Mouse (Mus musculus) frontal cortex, adult 2 months (tissue): ENCODE measurements at regions not wholly inside any gene's neighbourhood (a gene's known extent, or its start where the extent isn't known, plus 50 kb on each side); places are given as distances from the start of the nearest gene placed in this dataset.

ENCODE experiments used
- DNase-seq, 2 experiments: peaks; one replicate each; pipeline ENCODE4 v3.0.0; 2022; ENCODE audit warnings: low spot score in 1 of 2; ENCODE audit errors: extremely low spot score in 1 of 2

DNA sequence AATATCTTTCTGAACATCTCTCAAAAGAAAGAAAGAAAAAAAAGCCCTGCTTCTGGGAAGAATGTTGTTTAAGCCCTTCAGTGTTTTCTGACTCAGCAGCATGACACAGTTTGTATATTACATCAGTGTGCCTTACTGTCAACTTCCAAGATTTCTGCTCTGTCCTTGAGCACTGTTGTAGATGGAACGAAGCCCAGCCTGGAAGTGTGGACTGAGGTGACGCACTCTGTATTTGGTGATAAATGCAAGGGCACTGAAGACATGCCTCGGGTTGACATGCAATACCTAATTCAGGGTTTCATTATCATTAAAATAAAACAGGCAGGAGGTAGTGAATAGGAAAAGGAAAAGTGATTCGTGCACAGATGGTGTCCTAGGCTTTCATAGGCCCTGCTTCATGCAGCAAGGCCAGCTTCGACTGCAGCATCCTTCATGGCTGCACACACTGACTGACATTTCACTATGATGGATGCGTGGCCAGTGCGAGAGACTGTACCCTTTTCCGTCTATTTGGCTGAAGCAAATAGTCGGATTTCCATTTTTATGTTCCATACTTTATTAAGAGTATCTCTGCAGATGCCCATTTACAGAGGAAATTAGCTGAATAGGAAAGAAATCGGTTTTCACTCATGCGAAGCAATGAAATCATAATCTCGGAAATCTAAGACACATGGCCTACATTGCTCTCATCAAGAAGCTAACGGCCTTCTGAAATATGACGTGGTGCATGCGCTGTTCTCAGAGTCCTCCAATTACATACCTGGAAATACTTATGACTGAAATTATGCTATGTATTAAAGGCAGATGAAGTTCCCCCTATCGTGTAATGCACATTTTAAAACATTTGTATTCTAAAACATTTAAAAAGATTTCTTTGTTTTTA lies 400.7 kb upstream of the Nr5a2 start:
- DNase-seq, result no peak

DNA sequence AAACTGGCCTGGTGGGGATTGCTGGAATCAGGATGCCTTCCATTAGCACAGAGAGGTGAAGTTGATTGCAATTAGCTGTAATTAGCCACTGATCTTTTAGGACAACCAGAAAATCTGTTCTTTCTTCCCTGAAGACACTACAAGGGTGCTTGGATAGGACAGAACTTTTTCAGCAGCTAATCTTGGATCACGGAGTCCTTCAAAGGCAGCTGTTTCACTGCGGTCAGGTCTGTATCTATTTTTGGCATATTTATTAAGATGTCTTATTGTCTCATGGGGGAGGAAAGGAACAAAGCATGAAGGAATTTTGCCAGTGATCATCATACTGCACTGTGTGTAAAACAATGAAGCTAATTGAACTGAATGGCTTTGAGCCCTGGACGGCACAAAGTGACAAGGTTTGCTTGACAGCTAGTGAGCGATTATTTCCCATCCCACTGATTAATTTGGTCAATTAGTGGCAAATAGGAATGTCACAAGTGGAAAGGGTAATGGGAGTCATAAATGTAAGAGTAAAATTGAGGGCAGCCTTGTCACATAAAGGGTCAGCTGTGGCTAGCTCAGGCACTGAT lies 395.8 kb upstream of the Nr5a2 start:
- no peak for DNase-seq

DNA sequence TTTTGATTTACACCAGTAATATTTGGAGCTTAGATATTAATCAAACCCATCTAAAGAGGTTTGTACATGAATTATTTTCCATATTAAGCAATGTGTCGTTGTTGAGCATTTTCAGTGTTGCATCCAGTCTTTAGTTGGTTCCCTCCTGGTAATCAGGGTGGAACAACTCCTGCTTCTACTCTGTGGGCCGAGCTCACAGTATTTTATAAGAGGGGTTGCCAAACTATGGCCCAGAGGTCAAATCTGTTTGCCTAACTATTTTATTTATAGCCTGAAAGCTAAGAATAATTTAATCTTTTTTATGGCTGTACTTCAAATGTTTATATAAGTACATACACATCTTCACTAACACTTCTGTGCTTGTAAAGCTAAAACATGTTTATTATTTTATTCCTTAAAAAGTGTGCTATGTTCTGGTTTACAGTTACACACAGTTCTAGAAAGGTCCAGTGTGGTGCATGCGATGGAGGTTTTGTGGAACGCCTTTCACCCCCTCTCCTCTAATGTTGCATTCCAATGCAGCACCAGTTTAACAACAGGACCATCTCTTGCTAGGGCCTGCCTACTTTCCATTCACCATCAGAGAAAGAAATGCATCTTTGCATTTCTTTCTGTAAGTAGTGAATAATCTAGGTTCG lies 392.3 kb upstream of the Nr5a2 start:
- DNase-seq, result no peak

DNA sequence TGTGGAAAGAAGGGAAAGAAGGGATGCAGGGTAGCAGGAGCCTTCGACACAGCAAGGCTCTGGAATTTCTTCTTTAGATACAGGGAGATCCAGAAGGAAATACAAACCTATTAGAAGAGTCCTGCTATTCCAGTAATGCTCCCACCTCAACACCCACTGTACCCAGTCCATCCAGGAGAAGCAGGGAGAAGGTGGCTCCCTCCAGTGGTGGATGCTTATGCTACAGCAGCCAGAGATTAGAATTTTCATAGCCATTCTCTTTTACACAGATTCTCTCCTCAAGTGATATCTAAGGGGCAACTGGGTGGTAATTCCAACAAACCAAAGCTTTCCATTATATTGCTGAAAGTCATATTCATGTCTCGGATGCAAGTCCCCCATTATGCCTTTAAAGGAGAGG lies 373.9 kb upstream of the Nr5a2 start:
- no peak for DNase-seq

DNA sequence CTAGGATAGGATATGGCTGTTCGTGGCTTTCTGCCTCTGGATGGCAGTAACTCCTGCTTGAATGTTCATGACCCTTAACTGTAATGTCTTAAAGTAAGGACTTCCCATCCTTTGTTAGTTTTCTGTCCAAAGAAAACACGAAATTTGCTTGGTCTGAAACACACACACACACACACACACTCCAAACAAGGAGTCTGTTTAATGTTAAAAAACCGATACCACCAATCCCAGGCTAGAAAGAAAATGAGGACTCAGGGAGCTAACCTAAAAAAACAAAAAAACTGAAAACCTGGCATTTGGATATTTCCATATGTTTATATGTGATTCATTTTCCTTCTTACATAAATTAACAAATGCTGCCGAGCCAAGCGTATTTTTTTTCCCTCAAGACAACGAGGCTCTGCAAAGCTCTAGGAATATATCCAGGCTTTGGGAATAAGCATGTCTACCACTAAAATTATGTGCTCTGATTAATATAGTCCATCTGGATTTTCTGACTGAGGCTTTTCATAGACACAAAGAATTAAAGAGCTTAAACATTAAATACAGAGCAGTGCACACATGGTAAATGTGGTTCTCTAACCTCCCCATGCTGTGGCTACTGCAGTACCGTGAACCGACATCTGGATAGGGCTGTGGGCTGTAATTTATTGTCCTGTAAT lies 372.0 kb upstream of the Nr5a2 start:
- DNase-seq, result peak; percentile 48 to 74

DNA sequence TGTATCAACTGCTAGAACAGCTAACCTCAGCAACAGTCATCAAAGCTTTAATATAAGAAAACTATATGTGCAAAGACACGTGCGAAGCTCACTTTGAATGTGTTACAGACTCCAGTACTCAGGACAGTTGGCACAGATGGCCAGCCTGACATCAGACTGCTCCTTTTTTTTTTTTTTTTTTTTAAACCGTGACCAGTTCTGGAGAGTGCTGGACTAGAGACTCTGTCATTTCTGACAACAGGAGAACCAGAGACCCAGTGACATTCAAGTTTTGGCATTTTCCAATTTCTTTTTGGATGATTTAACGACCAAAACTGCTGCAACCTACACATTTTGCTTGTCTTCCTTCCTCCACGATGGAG lies 371.5 kb upstream of the Nr5a2 start:
- no peak for DNase-seq

DNA sequence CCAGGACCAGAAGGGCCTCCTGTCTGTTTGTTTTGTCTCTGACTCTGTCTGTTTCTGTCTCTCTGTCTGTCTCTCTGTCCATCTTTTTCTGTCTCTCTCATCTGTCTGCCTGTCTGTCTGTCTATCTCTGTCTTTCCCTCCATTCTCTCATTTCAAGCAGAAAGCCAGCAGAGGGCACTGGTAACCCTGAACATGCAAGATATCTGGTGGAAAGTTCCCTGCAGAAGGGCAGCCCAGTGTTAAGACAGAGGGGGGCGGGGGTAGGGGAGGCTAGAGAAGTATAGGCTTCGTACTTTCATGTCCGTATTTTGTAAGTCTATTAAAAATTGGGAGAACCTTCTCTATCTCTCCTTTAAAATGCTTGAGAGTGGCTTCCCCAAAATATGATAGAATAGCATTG lies 370.4 kb upstream of the Nr5a2 start:
- DNase-seq, result peak in 1 of 2 experiments; percentile 79

DNA sequence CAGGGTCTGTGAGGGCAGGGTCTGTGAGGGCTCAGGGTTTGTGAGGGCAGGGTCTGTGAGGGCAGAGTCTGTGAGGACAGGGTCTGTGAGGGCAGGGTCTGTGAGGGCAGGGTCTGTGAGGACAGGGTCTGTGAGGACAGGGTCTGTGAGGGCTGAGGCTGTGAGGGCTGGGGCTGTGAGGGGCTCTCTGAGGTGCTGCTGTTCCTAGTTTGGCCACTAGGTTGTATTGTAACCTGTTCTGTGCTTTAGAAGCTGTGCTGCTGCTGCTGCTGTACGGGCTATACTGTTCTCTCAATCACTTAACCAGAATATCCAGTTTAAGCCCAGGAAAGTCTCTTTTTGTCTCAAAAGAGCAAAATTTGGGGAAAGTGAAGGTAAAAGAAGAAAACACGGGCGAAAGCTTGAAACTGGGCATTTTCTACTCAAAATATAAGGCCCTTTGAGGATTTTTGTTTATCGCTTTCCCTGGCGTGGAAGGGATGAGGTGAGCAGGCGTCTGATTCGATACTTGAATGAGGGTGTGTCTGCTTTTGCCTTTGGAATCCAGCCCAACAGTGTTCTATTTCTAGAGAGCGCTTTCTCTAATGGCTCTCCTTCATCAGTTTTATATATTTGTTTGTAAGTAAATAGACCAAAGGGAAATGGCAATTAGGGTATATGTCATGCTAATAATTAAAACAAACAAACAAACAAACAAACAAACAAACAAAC lies 363.8 kb upstream of the Nr5a2 start:
- DNase-seq, result no peak

DNA sequence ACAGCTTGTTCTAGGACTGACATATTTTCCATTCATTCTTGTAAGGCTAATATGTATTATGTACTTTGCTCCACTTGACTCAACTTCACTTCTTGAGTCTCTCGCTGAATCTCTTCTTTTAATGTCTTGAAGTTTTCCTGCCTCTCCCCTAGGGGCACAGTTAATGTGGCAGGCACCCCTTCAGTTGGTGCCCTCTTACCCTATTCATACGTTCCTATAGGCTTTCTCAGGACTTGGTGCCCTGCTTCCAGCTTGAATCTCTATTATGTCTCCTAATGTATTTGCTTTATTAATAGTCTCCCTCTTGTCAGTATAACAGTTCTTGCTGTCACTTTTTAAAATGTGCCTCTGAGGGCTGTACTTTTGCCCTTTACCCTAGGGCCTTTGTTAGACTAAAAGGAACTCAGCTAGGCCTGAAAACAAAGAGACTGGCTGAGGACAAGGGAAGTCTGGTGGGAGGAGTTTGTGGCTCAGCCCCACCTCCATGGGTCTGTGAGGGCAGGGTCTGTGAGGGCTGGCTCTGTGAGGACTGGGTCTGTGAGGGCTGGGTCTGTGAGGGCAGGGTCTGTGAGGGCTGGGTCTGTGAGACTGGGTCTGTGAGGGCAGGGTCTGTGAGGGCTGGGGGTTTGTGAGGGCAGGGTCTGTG lies 362.9 kb upstream of the Nr5a2 start:
- no peak for DNase-seq

DNA sequence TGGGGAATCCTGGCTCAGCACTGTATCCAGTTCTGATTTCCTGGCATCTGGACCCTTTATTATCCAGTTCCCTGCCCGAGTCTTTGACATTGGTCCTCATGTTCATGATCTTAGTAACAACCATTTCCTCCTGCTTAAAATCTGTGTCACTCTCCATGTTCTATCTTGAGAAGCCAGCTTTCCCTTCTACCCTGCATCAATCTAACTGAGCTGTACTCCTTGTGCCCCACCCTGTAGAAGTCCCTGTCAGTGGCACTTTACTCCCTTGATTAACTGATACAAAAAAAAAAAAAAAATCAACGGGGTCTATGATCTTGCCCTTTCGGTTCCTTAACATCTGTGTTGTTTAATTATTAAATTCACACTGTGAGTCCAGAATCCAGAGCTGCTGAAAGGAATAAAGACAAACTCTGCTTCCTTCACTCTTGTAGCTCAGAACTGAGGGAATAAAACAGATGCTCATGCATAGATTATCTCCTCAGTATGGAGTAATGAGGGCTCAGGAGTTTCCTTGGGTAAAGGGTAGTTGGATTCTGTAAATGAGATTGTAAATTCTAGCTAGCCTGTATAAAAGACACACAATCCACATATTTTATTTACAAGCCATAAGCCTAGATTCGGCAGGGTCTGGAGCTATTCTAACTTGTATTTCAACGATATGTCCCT lies 342.6 kb upstream of the Nr5a2 start:
- peak in 1 of 2 experiments; percentile 24 for DNase-seq

DNA sequence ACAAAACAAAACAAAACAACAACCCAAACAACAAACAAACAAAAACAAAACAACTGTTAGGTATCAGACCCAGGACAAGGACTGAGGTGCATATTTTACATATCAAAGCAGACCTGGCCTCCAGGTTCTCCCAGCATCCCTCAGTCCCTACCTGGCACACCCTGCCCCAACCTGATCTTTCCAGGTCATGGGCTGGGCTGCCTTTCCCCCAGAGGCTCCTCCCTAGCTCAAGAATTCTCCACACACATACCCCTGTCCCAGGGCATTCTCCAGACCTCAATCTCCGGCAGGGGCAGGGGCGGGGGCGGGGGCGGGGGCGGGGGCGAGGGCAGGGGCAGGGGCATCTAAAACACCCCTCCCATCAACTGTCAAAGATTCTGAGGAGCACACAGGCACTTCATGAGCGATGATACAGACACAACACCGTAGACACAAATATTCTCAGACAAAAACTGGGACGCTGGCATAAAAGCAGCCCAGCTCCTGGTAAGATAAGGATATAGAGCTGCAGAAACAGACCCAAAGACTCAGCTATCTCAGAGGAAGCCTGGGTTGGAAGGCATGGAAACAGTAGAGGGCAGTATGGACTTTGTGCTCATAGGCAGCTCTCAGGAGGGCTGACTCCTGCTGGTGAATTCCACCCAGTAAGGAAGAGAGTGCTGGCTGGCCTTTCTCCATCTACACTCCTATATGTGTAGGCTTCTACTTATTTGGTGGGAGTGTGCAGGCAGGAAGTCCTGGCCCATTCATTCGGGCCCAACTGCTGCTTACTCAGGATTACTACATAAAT lies 337.7 kb upstream of the Nr5a2 start:
- peak in 1 of 2 experiments; percentile 31 for DNase-seq

DNA sequence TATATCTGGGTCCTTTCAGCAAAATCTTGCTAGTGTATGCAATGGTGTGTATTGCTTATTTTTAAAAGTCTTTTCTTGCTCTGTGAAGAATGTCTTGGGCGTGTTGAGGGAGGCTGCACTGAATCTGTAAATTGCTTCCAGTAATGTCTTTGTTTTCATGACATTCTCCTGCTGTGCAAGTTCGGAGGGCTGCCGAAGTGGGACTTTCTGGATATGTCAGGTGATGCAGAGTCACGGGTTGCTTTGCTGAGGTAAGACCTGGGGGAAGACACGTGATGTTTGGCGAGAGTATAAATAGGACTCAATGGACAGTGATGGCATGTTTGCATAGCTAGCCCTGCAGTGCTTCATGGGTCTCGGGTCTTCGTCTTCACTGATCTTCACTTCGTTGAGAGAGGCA lies 329.2 kb upstream of the Nr5a2 start:
- no peak for DNase-seq

DNA sequence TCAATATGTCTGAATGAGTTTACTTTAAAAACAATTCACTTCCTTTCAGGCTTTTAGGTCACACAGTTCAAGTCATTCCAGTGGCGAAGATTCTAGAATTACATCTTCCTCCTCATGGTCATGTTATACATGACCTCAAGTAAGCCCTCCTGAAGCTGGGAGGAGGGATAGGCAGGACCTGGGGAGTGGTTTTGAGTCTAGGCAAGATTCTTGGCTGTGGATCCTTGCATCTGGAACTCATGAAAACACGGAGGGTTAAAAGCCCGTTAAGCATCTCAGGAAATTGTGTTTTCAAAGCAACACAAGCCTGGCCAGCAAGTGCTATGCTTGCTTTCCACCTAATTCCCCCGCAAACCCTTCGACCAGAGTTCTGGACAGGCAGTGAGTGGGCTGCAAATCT lies 323.0 kb upstream of the Nr5a2 start:
- no peak for DNase-seq

DNA sequence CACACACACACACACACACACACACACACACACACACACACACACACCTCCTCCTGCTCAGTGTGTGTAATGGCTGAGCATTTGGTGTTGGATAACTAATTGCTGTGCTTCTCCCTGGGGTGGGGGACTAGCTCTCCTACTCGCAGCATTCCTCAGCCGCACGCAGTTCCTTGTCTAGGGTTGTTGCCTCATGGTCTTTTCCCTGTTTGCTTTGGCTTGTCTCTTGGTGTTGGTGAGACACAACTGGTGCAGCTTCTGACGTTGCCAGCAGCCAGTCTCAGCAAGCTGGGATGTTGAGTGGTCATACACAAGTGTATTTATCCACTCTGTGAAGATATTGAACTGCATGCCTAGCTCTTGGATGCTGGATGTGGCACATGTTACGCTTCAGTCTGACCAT lies 322.2 kb upstream of the Nr5a2 start:
- no peak for DNase-seq

DNA sequence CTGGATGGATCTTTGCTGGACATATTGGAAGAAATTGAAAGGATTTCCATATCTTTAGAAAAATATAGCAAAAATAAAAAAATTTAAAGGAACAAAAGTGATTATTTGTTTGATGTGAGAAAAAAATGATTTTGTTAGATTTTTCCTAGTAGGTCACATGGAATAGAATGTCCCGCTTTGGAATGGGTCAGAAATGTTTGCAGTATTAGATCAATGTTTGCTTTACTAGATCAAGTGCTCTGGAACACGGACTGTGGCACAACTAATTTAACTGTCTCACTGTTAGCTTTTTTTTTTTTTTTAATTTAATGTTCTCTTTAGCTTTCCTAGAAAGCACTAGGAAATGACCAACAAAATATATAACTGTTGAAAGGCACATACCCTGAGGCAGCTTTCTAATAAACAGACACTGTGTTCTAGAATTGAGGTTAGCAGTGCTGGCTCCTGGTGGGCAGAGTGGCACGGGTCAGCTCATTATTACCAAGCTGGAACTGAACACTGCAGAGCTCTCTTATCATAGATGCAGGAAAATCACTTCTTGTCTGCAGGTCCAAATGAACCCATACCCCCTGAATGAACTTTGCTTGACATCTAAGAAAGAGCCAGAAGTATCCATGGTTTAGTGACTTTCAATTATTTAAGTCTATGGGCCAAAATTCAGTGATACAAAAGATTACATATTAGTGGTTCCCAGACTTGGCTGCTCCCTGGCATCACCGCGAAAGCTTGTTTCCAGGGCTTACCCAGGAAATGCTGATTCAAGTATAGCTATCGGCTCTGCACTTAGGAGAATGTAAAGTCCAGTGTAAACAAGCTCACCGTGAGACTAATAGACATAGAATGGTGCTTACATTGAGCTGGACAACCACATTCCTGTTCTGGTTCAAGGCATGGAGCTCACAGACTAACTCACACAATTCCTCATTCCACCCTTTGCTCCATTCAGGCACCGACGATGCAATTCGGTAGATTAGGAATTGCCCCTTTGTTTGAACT lies 320.4 kb upstream of the Nr5a2 start:
- no peak for DNase-seq

DNA sequence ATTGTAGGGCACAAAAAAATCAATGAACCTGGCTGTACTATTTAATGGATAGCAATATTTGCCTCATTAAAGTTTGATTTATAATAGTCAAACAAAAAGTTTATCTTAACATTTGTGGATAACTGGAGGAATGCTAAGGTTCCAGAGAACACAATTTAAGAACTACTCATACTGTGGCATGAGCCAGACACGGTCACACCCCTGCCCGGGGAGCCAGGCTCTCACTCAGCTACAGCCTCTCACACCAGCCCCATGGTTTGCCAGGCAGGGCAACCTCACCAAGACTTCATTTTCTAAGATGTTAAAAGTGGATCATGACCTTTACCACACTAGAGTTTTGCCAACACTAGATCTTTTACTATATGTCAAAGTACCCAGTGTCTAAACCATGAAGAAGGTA lies 319.7 kb upstream of the Nr5a2 start:
- DNase-seq, result no peak

DNA sequence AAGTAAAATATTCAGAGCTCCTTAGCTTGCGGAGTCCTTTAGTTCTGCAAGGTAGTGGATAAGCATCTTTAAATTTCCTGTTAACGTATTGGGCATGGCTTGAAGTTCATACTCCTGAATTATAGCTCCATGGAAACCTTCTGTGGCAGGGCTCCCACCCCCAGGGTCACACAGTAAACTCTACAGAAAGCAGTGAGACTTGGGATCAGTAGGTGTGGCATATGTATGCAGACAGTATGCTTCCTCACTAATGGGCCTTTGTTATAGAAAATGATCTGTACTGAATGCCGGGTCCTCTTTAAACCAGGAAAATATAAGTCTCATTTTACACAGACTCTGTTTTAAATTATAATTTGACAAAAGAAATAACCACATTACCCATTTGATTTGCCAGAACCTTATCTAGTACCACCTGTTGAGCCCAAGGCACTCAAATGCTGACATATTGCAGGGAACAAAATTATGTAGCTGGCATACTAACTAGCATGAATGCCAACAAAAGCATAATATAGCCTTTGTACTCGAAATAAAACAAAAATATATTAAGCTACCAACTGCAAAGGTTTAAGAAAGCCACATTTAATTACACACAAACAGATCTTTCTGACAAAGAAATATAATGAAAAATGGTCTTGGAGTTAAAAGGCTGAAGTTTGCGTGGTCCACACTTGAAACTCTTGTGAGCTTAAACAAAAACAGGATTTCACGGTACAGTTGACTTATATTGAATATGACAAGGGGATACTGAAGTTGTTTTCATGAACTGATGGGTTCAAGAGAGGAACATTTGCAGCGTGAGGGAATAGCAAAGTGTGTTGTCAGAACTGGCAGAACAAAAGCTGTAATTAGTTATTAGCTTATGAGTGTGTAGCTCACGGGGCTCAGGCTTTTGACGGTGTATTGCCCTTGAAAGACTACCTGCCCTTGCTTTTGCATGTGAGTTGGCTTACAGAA lies 310.7 kb upstream of the Nr5a2 start:
- no peak for DNase-seq
